Mouse (Mus musculus) lung, adult 2 months (tissue): ENCODE measurements at regions not wholly inside any gene's neighbourhood (a gene's known extent, or its start where the extent isn't known, plus 50 kb on each side); places are given as distances from the start of the nearest gene placed in this dataset.

Experiments used
- DNase-seq: peaks from one replicate; pipeline ENCODE4 v3.0.0; 2022
- H3K4me1 ChIP-seq: fragments of 200-500 bp; 2 replicates; pipeline ENCODE4 v1.6.1; 2011; ENCODE audit warnings: low read length; ENCODE audit not compliant: control insufficient read depth, insufficient read depth
- H3K4me3 ChIP-seq: fragments of 200-500 bp; replicated peaks from 2 replicates; pipeline ENCODE3; 2011; ENCODE audit warnings: low read depth, mild to moderate bottlenecking, control low read depth, low read length; ENCODE audit errors: extremely low read depth
- CTCF ChIP-seq: fragments of 200-500 bp; IDR thresholded peaks from 2 replicates; pipeline ENCODE4 v1.5.1; 2011; ENCODE audit warnings: mild to moderate bottlenecking, low read length, control low read depth; ENCODE audit not compliant: insufficient read depth
- POLR2A ChIP-seq: fragments of 200-500 bp; IDR thresholded peaks from 2 replicates; pipeline ENCODE4 v1.6.1; 2011; ENCODE audit warnings: low read depth, mild to moderate bottlenecking, control low read depth, low read length, borderline replicate concordance; ENCODE audit errors: extremely low read depth
- WGBS: fragments of 180-500 bp; shearing (Covaris S2); methylation state at CpG from one replicate; pipeline ENCODE4 v1.1.7; 2018; 5-methylcytosine and 5-hydroxymethylcytosine counted together

DNA sequence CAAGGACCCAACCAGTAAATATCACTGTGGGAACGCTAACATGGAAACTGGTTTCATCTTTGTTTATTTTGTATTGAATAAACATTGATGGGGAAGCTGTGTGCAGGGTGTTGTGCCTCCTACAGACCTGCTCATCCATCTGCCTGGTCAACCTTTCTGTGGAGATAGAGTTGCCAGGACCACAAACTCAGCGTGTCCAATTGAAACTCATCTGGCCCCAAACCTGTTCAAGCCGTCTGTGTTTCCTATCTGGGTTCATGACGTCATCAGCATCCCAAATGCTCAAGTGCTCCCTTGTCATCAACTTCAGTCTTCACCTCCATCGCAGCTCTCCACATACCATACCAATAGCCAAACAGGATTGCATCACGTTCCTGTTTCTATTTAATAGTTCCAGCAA is 167.1 kb upstream of the Rfx3 start:
- no peak for DNase-seq
- TF ChIP-seq POLR2A = no peak
- no peak for TF ChIP-seq CTCF
- Histone ChIP-seq H3K4me1 (no peaks in the 10 kb centered on the region), H3K4me3 (no peak overlapping the region)
- WGBS = 65% methylated on average over 6 of the region's 6 CpGs

DNA sequence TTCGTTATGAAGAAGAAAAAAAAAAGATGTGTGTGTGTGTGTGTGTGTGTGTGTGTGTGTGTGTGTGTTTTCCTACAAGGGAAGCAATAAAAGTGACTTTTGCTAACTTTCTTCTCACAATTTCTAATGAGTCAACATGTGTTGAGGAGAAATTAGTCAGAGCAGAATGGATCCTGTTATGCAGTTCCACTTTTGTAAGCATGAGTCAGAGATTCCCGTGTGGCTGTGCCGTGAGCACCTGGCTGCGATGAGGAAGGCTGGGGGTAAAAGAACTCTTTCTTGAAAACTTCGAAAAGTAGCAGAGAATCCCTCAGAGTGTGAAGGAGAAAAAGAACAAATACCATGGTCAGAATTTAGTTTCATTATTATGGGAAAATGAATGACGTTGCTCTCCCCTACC is 165.9 kb upstream of the Rfx3 start:
- 83% methylated on average over 6 of the region's 6 CpGs for WGBS
- DNase-seq = no peak
- H3K4me3 ChIP-seq = no peak overlapping the region
- no peak for TF ChIP-seq POLR2A
- TF ChIP-seq CTCF = no peak
- no peaks in the 10 kb centered on the region for H3K4me1 ChIP-seq

DNA sequence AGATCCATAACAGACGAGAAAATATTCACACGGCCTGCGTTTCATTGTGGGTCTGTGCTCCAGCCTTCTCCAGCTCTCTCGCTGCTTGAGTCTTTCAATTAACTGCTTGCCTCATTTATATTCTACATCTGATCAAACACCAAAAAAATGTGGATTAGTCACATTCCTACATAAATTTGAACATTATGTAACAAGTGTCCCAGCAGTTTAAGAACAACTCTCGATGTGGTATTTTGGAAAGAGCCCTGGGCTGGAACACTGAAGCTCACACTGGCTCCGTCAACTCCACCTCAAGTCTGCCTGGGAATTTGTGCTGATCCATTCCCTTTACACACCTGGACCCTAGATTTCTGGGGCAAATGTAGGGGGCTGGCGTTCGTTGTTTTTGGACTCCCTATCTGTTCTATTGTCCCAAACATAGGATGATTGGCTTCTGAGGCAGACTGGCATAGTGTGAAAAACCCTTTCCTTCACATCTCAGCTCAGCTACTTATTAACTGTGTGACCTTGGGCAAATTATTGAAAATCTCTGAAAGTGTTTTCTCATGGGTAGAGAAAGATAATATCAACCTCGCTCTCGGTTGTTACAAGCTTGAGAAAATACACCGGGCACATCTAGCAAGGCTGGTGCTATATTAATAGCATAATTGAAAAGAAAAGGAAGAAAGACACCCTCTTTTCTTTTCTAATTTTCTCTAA is 161.0 kb upstream of the Rfx3 start:
- WGBS = 81% methylated on average over 11 of the region's 11 CpGs
- TF ChIP-seq CTCF (no peak), POLR2A (no peak)
- no peak for DNase-seq
- Histone ChIP-seq H3K4me1 (no peaks in the 10 kb centered on the region), H3K4me3 (no peak overlapping the region)

DNA sequence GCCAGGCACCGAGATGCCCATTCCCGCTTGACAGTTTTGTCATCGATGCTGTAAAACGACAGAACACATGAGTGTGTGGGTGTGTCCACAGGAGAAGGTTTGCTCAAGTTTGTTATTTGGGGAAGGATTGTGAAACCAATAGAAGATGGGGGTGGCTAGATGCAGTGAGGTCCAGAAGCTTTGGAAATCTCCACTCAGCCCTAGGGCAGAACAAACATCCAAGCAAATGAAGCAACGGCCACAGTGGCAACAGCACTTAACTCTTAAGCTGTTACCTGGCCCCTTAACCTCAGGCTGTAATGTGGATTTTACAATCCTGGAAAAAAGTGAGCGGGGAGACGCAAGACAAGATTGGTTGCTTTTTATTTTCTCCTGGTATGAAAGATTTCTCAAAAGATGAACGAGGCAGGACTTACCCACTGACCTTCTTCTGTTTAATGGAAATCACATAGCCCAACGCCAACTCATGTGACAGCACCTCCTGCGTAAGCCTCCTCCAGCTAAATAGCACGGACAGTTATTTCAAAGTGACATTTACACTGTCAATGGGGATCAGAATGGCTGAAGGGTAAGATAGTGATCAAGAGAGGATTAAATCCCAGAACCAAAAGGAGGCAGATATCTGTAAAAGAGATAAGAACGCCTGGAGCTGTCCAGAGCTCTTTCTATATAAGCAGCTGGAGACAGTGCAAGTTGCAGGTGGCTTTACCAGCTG is 156.6 kb upstream of the Rfx3 start:
- TF ChIP-seq POLR2A = no peak
- TF ChIP-seq CTCF = no peak
- peak; percentile 6 for DNase-seq
- Histone ChIP-seq H3K4me3 (no peak overlapping the region), H3K4me1 (no peaks in the 10 kb centered on the region)
- 61% methylated on average over 12 of the region's 12 CpGs for WGBS

DNA sequence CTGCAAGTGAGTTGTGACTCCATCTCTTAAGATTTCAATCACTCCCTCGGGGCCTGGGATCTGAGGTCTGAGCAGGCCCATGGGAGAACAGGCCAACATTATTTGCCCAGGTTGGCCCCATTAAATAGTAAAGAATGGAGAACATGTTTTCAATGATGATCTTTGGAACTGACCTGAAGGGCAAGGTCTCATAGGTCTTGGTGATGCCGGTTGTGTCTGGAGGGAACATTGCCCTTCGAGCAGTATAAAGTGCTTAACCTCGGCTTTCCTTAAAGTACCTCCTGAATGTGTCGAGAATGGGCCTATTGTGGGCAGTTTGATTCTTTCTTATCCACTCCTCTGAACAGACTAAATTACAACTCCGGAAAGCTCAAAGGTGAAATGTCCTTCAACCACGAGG is 155.7 kb upstream of the Rfx3 start:
- no peak for DNase-seq
- WGBS = 88% methylated on average over 7 of the region's 7 CpGs
- Histone ChIP-seq H3K4me3 (no peak overlapping the region), H3K4me1 (no peaks in the 10 kb centered on the region)
- TF ChIP-seq POLR2A (no peak), CTCF (no peak)

DNA sequence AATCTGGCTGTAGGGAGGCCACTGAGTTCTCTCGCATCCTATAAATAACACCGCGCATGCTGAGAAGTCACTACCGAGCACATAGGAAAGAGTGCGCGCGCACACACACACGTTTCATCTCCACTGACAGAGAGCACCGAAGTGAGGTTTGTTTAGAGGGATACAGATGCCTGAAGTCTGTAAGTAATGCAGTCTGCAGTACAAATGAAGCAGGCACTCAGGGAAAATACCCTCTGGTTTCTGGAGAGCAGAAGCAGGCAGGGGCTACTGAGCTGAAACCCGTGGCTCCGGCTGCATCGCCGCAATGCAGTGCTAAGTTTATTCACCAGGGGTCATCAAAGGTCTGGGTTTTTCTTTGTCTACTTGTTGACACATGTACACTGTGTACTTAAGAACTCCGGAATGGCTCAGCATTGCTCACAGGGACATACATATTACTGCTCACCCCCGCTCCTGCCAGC is 155.0 kb upstream of the Rfx3 start:
- TF ChIP-seq CTCF (peak; percentile 56), POLR2A (no peak)
- 37% methylated on average over 15 of the region's 15 CpGs for WGBS
- Histone ChIP-seq H3K4me1 (no peaks in the 10 kb centered on the region), H3K4me3 (no peak overlapping the region)
- peak; percentile 34 for DNase-seq

DNA sequence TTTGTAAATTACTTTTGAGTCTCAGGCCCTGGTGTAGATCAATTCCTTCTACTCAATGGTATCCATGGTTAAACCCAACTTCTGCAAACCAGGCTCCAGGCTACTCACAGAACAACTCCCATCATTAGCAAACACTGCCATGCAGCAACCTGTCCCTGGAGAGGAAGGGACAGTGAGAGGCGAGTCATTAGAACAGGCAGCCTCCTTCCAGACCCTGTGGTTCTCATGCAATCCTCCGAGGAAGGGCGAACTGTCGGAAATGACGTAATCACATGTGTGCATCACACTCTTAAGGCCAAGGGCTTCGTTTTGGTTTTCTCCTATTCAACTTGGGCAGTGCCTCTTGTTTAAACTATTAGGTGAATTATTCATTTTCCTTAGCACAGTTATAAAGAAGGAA is 152.2 kb upstream of the Rfx3 start:
- TF ChIP-seq CTCF = no peak
- TF ChIP-seq POLR2A = no peak
- WGBS = 81% methylated on average over 6 of the region's 6 CpGs
- DNase-seq = no peak
- H3K4me3 ChIP-seq = no peak overlapping the region
- H3K4me1 ChIP-seq = no peaks in the 10 kb centered on the region

DNA sequence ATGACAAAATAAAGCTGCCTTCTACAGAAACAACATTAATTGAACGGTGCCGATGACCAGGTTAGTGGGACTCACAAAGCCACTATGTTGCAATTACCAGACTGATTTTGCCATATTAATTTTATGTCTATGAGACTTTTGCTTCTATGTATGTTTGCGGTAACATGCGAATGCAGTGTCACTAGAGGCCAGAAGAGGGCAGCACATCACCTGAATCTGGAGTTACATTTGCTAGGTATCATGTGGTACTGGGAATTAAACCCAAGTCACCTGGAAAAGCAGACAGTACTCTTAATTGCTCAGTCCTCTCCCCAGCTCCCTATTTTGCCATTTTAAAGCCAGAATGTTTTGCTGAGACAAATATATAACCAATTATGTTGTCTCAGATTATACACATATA is 149.6 kb upstream of the Rfx3 start:
- TF ChIP-seq POLR2A (no peak), CTCF (peak; percentile 20; the same call in 1 of the 2 replicates)
- Histone ChIP-seq H3K4me1 (no peaks in the 10 kb centered on the region), H3K4me3 (no peak overlapping the region)
- WGBS = 77% methylated on average over 4 of the region's 4 CpGs
- DNase-seq = no peak

DNA sequence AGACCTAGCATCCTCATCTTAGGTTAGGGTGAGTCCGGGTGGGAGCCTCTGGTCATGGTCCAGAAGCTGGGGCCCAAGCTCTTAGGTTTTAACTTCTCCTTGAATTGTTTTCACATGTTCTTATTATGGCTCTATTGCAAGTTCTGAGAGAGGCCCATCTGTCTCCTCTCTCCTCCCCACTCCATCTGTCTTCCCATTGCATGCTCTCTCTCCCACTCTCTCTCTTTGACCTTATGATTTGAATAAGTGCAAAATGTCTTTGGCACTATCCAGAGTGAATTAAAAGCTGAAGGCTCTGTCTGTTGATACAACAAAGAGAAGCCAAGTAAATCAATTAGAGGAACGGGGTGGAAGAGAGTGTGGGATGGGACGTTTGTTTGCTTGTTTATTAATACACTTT is 146.2 kb upstream of the Rfx3 start:
- TF ChIP-seq CTCF = no peak
- TF ChIP-seq POLR2A = no peak
- WGBS = 58% methylated on average over 3 of the region's 3 CpGs
- DNase-seq = no peak
- H3K4me3 ChIP-seq = no peak overlapping the region
- no peaks in the 10 kb centered on the region for H3K4me1 ChIP-seq

DNA sequence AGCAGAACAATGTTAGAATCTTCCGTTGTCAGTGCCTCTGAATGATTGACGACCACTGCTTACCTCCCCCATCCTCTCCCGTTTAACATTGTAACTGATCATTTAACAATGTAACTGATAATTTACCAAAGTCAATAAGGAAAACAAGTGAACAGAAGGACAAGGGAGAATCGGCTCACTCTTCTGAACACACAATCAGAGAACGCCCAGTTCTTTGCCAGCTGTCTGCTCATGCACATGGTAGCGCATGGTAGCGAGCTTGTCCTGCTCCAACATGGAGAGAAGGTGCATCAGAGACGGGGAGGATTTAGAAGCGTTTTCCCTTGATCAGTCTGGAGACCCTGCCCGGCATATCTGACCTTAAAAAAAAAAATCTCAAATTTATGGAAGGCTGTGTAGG is 126.6 kb upstream of the Rfx3 start:
- no peaks in the 10 kb centered on the region for H3K4me1 ChIP-seq
- WGBS = 79% methylated on average over 10 of the region's 10 CpGs
- DNase-seq = no peak
- no peak for TF ChIP-seq CTCF
- TF ChIP-seq POLR2A = no peak
- no peak overlapping the region for H3K4me3 ChIP-seq
